Mouse (Mus musculus) embryonic fibroblast, embryonic 13.5 days (primary cell): ENCODE results near the gene Arhgef10l.

Source experiments
- CTCF ChIP-seq: IDR thresholded peaks from 2 replicates; pipeline ENCODE4 v1.5.1; 2011; ENCODE audit warnings: mild to moderate bottlenecking, control low read depth, low read length, moderate library complexity, borderline replicate concordance; ENCODE audit not compliant: insufficient read depth
- POLR2A ChIP-seq: IDR thresholded peaks from 2 replicates; pipeline ENCODE4 v1.6.1; 2011; ENCODE audit warnings: low read depth, mild to moderate bottlenecking, control low read depth, low read length, moderate library complexity

DNA sequence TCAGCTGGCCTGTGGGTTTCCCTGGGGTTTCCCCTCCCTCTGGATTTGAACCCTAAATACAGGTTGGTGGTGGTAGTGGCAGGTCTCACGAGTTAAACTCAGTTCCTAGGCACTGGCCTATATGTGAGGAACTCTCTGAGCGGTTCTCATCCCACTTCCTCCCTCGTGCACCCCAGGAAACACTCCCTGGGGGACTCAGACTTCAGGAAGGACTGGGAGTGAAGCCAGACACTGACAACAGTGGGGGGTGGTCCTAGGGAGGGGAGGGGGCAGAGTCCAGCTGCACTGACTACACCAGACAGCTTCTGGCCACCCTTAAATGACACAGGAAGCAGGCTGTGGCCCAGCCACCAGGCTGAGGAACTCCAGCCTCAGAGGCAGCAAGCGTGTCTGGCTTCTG lies 43.0 kb downstream of the Arhgef10l start:
- TF ChIP-seq CTCF (no peak), POLR2A (no peak)
